Mouse (Mus musculus) adrenal gland, postnatal 25 days (tissue): ENCODE data around the gene Nosip. TPM values are rescaled to one million over a fixed set of nuclear protein-coding genes. Genes with fewer than 3 reads are reported as not detected.
A peak's percentile ranks its signal among the peaks of the same experiment; 100 is the strongest.
"Not testable (repeated sequence)": the region's sequence is repeated elsewhere in the genome, so short reads cannot be mapped to it uniquely, and the experiment has no call there.

Experiments used
- DNase-seq: peaks from one replicate; pipeline ENCODE4 v3.0.0; 2021; ENCODE audit warnings: mixed read lengths
- long read RNA-seq: library from polyadenylated mRNA; stranded (forward); transcript quantifications from one replicate; pipeline ENCODE4 v2.0.0, GENCODE M21; 2021
- total RNA-seq: library from RNA; stranded (reverse); gene quantifications from 2 replicates; pipeline ENCODE4 v1.2.3, GENCODE M21; 2021

Nosip gene
- total RNA-seq, result 46.5 and 67.2 TPM in 2 replicates
- long read RNA-seq, transcript Nosip-201 (9 exons, 1,814 nt), result major isoform, 35 of 61 reads
- long read RNA-seq, partial matches to known transcripts, result 10 of 61 reads
- long read RNA-seq, other reads (novel, unspliced or antisense), result 14 of 61 reads

- peak; percentile 88 for DNase-seq
These were observed at the start of gene Nosip, which contains the start of gene Prrg2 for GRCm38 (mm10) chr7:45062239-45062835. Nosip (plus strand) TSS chr7:45062429. Prrg2 (minus strand) TSS chr7:45062677.

- DNase-seq, result no peak
These were observed 49.4 kb upstream of the Nosip start for GRCm38 (mm10) chr7:45012824-45013223.

- no peak for DNase-seq
These were observed 48.7 kb upstream of the Nosip start for GRCm38 (mm10) chr7:45013366-45014095.

DNA sequence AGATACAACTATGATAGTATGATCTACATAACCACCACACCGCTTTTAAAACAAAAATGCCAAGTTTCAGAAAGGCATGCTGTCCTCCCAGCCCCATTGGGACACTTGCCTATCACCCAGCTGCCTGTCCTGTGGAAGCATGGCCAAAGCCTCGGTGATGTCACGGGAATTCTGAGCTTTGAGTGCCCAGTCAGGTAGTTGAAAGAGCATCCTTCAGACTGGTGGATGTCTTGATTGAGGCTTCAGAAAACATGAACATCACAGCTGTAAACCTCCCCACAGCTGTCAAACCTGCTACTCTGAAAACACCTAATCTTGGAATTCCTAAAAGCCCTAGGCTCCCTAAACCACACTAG lies 48.2 kb upstream of the Nosip start:
- DNase-seq, result no peak

- no peak for DNase-seq
These were observed 46.8 kb upstream of the Nosip start for GRCm38 (mm10) chr7:45015344-45015956.

DNA sequence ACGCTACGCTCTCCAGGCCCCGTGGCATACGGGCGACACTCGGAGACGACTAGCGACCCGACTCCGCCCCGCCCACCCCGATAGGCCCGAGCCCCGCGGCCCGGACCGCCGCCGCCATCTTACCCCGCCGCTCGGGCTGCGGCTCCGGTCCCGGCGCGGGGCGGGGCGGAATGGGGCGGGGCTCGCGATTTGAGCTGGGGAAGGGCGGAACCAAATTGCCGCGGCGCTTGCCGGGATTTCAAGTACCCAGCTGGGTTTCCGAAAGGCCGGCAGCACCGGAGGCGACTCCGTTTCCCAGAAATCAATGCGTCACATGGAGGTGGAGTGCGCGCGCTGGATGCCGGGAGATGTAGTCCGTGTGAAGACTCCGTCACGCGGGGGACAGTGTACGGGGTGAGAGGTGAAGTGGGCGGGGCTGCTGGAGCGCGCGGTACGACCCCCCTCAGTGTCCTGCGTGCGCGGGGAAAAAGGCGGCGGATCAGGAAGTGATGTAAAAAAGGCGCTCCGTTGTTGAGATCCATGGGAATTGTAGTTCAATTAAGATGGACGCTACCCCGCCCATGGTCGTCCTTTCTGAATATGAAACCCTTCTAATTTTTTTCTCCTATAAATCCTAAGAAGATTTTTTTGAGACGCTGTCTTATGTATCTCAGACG lies 46.1 kb upstream of the Nosip start, which contains the start of gene Scaf1:
Scaf1 (minus strand) TSS at position 407 of the 656 bp plus-strand sequence.
- DNase-seq, result peak; percentile 98

DNA sequence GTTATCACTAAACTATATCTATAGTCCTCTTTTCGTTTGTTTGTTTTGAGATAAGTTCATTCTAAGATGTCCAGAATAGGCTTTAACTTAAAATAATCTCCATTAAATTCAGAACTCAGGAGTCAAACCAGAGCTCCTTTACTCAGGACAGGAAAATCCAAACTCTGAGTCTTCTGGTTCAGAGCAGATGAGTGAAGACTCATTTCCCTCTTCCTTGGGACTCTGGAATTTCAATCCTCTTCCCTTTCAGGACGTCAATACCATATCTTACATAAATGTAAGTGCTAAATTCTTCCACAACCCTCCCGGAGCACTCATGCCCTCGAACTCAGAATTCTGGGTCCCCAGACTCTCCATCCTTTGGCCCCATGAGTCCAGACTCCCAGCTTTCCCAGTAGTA lies 45.5 kb upstream of the Nosip start:
- no peak for DNase-seq

- DNase-seq, result peak; percentile 85
These were observed 44.8 kb upstream of the Nosip start, which contains the start of gene Rras for GRCm38 (mm10) chr7:45017242-45018061. Rras (plus strand) TSS chr7:45017961.

GRCm38 (mm10) chr7:45019031-45019571 lies 43.1 kb upstream of the Nosip start:
- peak; percentile 52 for DNase-seq

DNA sequence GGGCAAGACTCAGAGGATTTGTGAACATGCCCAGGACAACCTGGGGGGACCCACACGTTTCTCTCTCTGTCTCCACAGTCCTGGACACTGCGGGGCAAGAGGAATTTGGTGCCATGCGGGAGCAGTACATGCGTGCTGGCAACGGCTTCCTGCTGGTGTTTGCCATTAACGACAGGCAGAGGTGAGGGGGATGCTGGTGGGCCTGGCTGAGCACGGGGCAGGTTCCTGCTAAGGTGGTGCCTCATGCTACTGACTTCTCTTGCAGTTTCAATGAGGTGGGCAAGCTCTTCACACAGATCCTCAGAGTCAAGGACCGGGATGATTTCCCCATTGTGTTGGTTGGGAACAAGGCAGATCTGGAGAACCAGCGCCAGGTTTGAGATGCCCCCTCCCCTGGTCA lies 42.0 kb upstream of the Nosip start:
- no peak for DNase-seq

GRCm38 (mm10) chr7:45023711-45024110 lies 38.5 kb upstream of the Nosip start:
- not testable (repeated sequence) for DNase-seq

GRCm38 (mm10) chr7:45024281-45025248 lies 37.7 kb upstream of the Nosip start:
- no peak for DNase-seq

DNA sequence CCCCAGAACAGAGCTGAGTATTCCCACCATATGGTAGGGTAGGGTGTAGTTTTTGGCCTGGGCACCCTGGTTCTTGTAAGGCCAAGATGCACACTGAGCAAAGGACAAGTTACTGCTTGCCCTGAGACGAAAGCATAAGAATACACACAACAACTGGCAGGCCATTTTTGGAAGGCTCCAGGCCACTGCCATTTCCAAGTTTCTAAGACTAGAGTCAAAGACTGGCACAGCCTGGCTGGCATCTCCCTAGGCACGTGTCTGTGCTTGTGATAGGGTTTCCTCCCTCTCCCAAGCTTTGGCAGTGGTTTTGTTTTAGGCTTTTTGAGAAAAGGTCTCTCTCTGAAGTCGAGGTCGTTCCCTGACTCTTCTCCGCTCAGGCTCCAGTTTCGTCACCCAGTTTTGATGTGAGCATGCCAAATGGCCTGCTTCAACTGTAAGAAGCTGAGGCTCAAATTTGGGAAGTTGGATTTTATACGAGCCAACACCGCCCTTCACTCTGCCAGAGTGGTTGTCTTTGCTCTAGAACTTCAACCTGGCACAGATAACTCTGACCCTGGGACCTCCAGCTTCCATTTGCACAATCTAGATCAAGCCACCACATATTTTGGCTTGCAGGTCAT lies 36.5 kb upstream of the Nosip start:
- peak; percentile 58 for DNase-seq

- DNase-seq, result no peak
These were observed 36.0 kb upstream of the Nosip start for GRCm38 (mm10) chr7:45026256-45026655.

- DNase-seq, result no peak
These were observed 34.5 kb upstream of the Nosip start for GRCm38 (mm10) chr7:45027761-45028160.

- no peak for DNase-seq
These were observed 33.9 kb upstream of the Nosip start for GRCm38 (mm10) chr7:45028351-45028750.

DNA sequence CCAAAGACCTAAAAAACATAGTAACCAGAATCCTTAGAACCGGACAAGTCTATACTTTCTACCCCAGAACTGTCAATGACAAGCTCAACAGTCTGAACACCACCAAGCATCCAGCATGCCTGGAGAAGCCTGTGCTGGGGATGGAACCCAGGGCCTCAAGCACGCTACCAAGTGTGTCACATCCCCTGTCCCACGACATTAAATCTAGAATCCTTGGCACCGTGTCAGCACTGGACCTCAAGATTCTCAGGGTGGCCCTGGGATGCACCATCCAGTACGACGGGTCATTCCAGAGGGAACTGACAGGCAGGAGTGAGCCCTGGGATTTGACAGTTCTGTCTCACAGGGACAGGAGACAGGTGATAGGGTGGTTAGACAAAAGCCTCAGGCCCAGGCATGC lies 32.2 kb upstream of the Nosip start:
- DNase-seq, result no peak

GRCm38 (mm10) chr7:45030857-45031256 lies 31.4 kb upstream of the Nosip start:
- no peak for DNase-seq

DNA sequence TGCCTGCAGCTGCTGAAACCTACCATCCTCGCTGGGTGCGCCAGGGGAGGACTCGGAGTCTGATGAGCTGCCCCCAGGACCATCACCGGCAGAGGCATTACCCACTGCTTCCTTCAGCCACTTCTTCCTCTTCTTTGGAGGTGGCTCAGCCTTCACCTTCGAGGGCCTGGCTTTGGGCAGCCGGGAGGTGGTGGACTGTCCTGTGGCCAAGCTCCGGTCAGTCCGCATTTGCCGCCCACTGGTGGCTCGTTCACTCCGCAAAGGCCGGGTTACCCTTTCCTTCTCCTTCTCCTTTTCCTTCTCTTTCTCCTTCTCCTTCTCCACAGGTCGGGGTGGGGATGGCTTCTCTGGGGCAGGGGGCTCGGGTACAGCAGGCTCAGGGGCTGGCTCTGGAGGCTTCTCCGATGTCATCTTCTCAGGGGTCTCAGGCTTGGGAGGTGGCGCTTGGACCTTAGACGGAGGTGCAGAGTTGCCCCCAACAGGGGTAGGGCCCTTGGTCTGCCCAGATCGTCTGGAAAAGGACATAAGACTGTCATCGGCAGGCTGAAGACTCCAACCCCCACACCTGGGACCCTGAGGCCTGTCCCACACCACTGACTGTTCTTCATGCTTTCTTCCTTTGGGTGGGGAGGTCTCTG lies 28.4 kb upstream of the Nosip start:
- DNase-seq, result no peak
